Mouse (Mus musculus) E14TG2a.4 (cell line): ENCODE data around the gene Tmem168.
A peak's percentile ranks its signal among the peaks of the same experiment; 100 is the strongest.

Experiments
- H3K27me3 ChIP-seq: 2 replicates; pipeline ENCODE4 v1.6.1; 2014; ENCODE audit warnings: low read length, control low read depth; ENCODE audit not compliant: insufficient read depth
- H3K36me3 ChIP-seq: 2 replicates; pipeline ENCODE4 v1.6.1; 2014; ENCODE audit warnings: low read length, control low read depth; ENCODE audit not compliant: insufficient read depth
- H3K4me1 ChIP-seq: replicated peaks from 2 replicates; pipeline ENCODE4 v1.6.1; 2014; ENCODE audit warnings: low read depth, low read length, control low read depth
- H3K4me3 ChIP-seq: replicated peaks from 2 replicates; pipeline ENCODE4 v1.5.1; 2014; ENCODE audit warnings: mild to moderate bottlenecking, low read length
- H3K9me3 ChIP-seq: 2 replicates; pipeline ENCODE4 v1.6.1; 2014; ENCODE audit warnings: low read length, control low read depth
- CTCF ChIP-seq: conservative IDR thresholded peaks from 2 replicates; pipeline ENCODE4 v1.5.1; 2014; ENCODE audit warnings: low read length
- NANOG ChIP-seq: IDR thresholded peaks from 2 replicates; pipeline ENCODE4 v1.6.1; 2014; ENCODE audit warnings: borderline replicate concordance, low read length, mixed read lengths
- POU5F1 ChIP-seq: IDR thresholded peaks from 2 replicates; pipeline ENCODE4 v1.6.1; 2014; ENCODE audit warnings: low read length, borderline replicate concordance

The Tmem168 gene

GRCm38 (mm10) chr6:13607621-13608493 lies at the start of gene Tmem168:
Gene Tmem168, minus strand, starts transcription at chr6:13608100.
- Histone ChIP-seq H3K27me3 (no peaks in the 10 kb centered on the region), H3K9me3 (peaks cover 19% of the 10 kb centered on the region), H3K4me3 (peak within 1 kb of the TSS; percentile 88), H3K4me1 (peaks cover 19% of the 10 kb centered on the region), H3K36me3 (peaks cover 4% of the 10 kb centered on the region)
- TF ChIP-seq CTCF: no peak
- TF ChIP-seq NANOG: no peak
- no peak for TF ChIP-seq POU5F1

- Histone ChIP-seq H3K27me3 (no peaks in the 10 kb centered on the region), H3K4me1 (peaks cover 3% of the 10 kb centered on the region; the same call in 1 of the 2 replicates), H3K9me3 (peaks cover 32% of the 10 kb centered on the region), H3K4me3 (no peak overlapping the region), H3K36me3 (peaks cover 18% of the 10 kb centered on the region)
- TF ChIP-seq CTCF (no peak), POU5F1 (no peak), NANOG (no peak)
These were observed 46.2 kb upstream of the Tmem168 start for GRCm38 (mm10) chr6:13654081-13654480.

- TF ChIP-seq NANOG: no peak
- no peak for TF ChIP-seq POU5F1
- Histone ChIP-seq H3K9me3 (peaks cover 47% of the 10 kb centered on the region), H3K4me3 (no peak overlapping the region), H3K4me1 (no peaks in the 10 kb centered on the region), H3K27me3 (no peaks in the 10 kb centered on the region), H3K36me3 (peaks cover 31% of the 10 kb centered on the region)
These were observed 44.4 kb upstream of the Tmem168 start for GRCm38 (mm10) chr6:13652284-13652683.

GRCm38 (mm10) chr6:13650854-13651253 lies 43.0 kb upstream of the Tmem168 start:
- no peak for TF ChIP-seq CTCF
- TF ChIP-seq NANOG: no peak
- TF ChIP-seq POU5F1: no peak

GRCm38 (mm10) chr6:13648305-13648704 lies 40.4 kb upstream of the Tmem168 start:
- TF ChIP-seq CTCF (no peak), POU5F1 (no peak), NANOG (no peak)
- Histone ChIP-seq H3K4me1 (no peaks in the 10 kb centered on the region), H3K9me3 (peaks cover 49% of the 10 kb centered on the region), H3K27me3 (no peaks in the 10 kb centered on the region), H3K4me3 (no peak overlapping the region), H3K36me3 (peaks cover 31% of the 10 kb centered on the region)

More at GRCm38 (mm10) chr6:13650854-13651253, 43.0 kb upstream of the Tmem168 start:
- Histone ChIP-seq H3K4me3 (no peak overlapping the region), H3K4me1 (no peaks in the 10 kb centered on the region), H3K9me3 (peaks cover 43% of the 10 kb centered on the region), H3K27me3 (no peaks in the 10 kb centered on the region), H3K36me3 (peaks cover 31% of the 10 kb centered on the region)

DNA sequence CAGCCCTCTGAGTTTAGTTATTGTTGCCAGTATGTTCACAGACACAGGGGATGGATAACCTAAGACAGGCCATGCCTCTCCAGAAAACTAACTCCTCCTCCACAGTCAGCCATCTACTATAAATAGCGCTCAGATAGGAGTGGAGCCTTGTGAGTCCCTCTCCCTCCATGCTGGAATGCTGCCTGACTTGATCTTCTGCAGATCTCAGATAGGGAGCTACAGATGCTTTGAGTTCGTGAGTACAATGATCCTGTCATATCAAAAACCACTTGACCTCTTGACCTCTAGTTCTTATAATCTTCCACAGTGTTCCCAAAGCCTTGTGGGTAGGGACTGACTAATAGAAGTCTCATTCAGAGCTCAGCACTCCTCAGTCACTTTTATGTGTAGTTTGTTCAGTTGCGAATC lies 28.7 kb upstream of the Tmem168 start:
- TF ChIP-seq POU5F1 (no peak), CTCF (no peak), NANOG (no peak)

DNA sequence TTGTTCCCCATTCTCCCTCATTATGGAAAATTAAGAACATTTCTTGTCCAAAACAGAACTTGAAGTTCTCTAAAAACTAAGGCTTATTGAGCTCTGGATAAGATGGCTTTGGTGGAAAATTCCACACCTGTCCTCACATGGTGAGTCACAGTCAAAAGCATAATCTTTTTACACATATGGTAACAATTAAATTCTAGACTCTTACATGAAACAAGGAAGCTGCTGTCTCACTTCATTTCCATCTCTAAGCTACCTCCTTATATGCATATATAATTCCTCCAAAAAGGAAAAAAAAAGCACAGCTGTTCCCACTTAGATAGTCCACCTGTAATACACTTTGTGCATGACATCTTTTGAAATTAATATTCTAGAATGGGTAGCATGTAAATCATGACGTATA lies 24.7 kb upstream of the Tmem168 start:
- Histone ChIP-seq H3K36me3 (peaks cover 13% of the 10 kb centered on the region), H3K27me3 (no peaks in the 10 kb centered on the region), H3K9me3 (peaks cover 21% of the 10 kb centered on the region), H3K4me3 (no peak overlapping the region), H3K4me1 (no peaks in the 10 kb centered on the region)
- no peak for TF ChIP-seq CTCF
- no peak for TF ChIP-seq NANOG
- TF ChIP-seq POU5F1: no peak

More for the DNA sequence above, 28.7 kb upstream of the Tmem168 start:
- Histone ChIP-seq H3K4me3 (no peak overlapping the region), H3K4me1 (peaks cover 9% of the 10 kb centered on the region; the same call in 1 of the 2 replicates), H3K27me3 (no peaks in the 10 kb centered on the region), H3K36me3 (peaks cover 15% of the 10 kb centered on the region), H3K9me3 (peaks cover 21% of the 10 kb centered on the region)

DNA sequence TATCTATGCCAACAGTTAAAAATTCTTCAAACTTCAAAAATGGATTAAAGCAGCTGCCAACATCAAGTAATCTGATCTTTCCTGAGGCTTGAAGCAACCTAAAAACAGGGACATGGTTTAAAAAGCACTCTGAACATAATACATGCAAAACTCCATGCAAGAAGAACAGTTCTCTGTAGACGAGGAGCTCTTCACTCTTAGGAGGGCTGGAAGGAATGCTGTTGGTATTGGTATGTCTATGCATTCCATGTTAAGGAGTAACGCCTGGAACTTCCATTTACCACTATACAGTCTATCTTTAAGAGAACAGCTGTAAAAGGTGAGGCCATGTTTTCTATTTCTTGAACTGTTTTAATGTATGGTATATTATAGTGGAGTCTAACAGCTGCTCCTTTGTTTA lies 22.7 kb upstream of the Tmem168 start:
- peaks cover 13% of the 10 kb centered on the region for H3K36me3 ChIP-seq
- no peaks in the 10 kb centered on the region for H3K27me3 ChIP-seq
- TF ChIP-seq POU5F1 (no peak), CTCF (no peak), NANOG (no peak)
- H3K4me3 ChIP-seq: no peak overlapping the region
- peaks cover 16% of the 10 kb centered on the region for H3K9me3 ChIP-seq
- H3K4me1 ChIP-seq: no peaks in the 10 kb centered on the region

- no peak overlapping the region for H3K4me3 ChIP-seq
These were observed 11.7 kb upstream of the Tmem168 start for GRCm38 (mm10) chr6:13619618-13620017.

More at GRCm38 (mm10) chr6:13619618-13620017, 11.7 kb upstream of the Tmem168 start:
- H3K4me1 ChIP-seq: no peaks in the 10 kb centered on the region
- H3K36me3 ChIP-seq: no peaks in the 10 kb centered on the region
- H3K9me3 ChIP-seq: no peaks in the 10 kb centered on the region
- H3K27me3 ChIP-seq: no peaks in the 10 kb centered on the region
- no peak for TF ChIP-seq CTCF
- no peak for TF ChIP-seq NANOG
- no peak for TF ChIP-seq POU5F1
